Mouse (Mus musculus) embryonic fibroblast, embryonic 13.5 days (primary cell): Measurements from ENCODE around the gene Kif2a.

Experiments used
- CTCF ChIP-seq: IDR thresholded peaks from 2 replicates; pipeline ENCODE4 v1.5.1; 2011; ENCODE audit warnings: mild to moderate bottlenecking, control low read depth, low read length, moderate library complexity, borderline replicate concordance; ENCODE audit not compliant: insufficient read depth
- POLR2A ChIP-seq: IDR thresholded peaks from 2 replicates; pipeline ENCODE4 v1.6.1; 2011; ENCODE audit warnings: low read depth, mild to moderate bottlenecking, control low read depth, low read length, moderate library complexity

DNA sequence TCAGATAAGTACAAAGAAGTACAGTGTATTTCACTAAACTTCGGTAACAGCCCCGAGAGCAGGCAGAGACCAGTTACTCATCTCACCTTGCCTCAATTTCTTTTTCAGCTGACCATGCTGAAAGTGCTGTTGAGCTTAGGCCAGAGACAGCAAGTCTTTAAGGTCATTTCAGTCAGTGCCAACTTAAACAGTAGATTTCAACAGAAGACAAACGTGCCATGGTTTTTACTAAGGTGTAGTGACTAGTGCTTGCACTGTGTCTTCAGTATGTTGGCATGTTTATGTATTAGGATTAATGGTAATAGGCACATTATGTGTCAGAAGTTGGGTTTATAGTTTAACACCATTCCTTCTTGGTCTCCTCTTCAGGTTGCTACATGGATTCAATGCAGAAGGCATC, 63.6 kb downstream of the Kif2a start:
- no peak for TF ChIP-seq CTCF
- TF ChIP-seq POLR2A = no peak
